Mouse (Mus musculus): Measurements from ENCODE around the gene Pald1.

GRCm38 (mm10) chr10:61300996-61301395, 82.3 kb downstream of the Pald1 start:
- TF ChIP-seq POLR2A (IDR thresholded peaks at IDR 0.05; ENCODE audit: low read depth, low read length) (no peak), CTCF (conservative IDR thresholded peaks at IDR 0.05; ENCODE audit: insufficient read depth, insufficient read length, low read depth, low read length) (no peak)
